Mouse (Mus musculus): ENCODE measurements at regions not wholly inside any gene's neighbourhood (a gene's known extent, or its start where the extent isn't known, plus 50 kb on each side); places are given as distances from the start of the nearest gene placed in this dataset.

GRCm38 (mm10) chr1:35713961-35714360 lies 354.2 kb upstream of the Hs6st1 start:
- H3K9me3 ChIP-seq (ENCODE audit: low read depth, low read length) = no peaks in the 10 kb centered on the region
- no peak for ATAC-seq (ENCODE audit: insufficient read depth)
- H3K27ac ChIP-seq (ENCODE audit: low read depth) = no peak overlapping the region
- no peaks in the 10 kb centered on the region for H3K4me1 ChIP-seq (ENCODE audit: insufficient read depth)
- DNase-seq = no peak
- no peaks in the 10 kb centered on the region for H3K36me3 ChIP-seq (ENCODE audit: insufficient read depth)
- H3K27me3 ChIP-seq (ENCODE audit: insufficient read depth, low read length) = no peaks in the 10 kb centered on the region
- no peak overlapping the region for H3K4me3 ChIP-seq (ENCODE audit: low read depth, low read length)
- H3K4me2 ChIP-seq = no peak overlapping the region
- TF ChIP-seq CTCF (IDR thresholded peaks at IDR 0.05; ENCODE audit: low read depth) = no peak
- H3K9ac ChIP-seq = no peak overlapping the region
- 68% methylated on average over 4 of the region's 4 CpGs for WGBS

GRCm38 (mm10) chr1:35715931-35716330 lies 352.3 kb upstream of the Hs6st1 start:
- WGBS = 52% methylated on average over 6 of the region's 6 CpGs

GRCm38 (mm10) chr1:35717166-35717565 lies 351.0 kb upstream of the Hs6st1 start:
- H3K27me3 ChIP-seq (ENCODE audit: insufficient read depth, low read length) = no peaks in the 10 kb centered on the region
- H3K9me3 ChIP-seq (ENCODE audit: low read depth, low read length) = no peaks in the 10 kb centered on the region
- no peak for DNase-seq
- H3K36me3 ChIP-seq (ENCODE audit: insufficient read depth) = no peaks in the 10 kb centered on the region
- H3K4me2 ChIP-seq = no peak overlapping the region
- no peak for TF ChIP-seq CTCF (IDR thresholded peaks at IDR 0.05; ENCODE audit: low read depth)
- no peak overlapping the region for H3K27ac ChIP-seq (ENCODE audit: low read depth)
- H3K4me3 ChIP-seq (ENCODE audit: low read depth, low read length) = no peak overlapping the region
- WGBS = 90% methylated on average over 2 of the region's 2 CpGs
- no peak overlapping the region for H3K9ac ChIP-seq
- no peaks in the 10 kb centered on the region for H3K4me1 ChIP-seq (ENCODE audit: insufficient read depth)
- no peak for ATAC-seq (ENCODE audit: insufficient read depth)

More at GRCm38 (mm10) chr1:35715931-35716330, 352.3 kb upstream of the Hs6st1 start:
- no peaks in the 10 kb centered on the region for H3K27me3 ChIP-seq (ENCODE audit: insufficient read depth, low read length)
- no peak for ATAC-seq (ENCODE audit: insufficient read depth)
- TF ChIP-seq CTCF (IDR thresholded peaks at IDR 0.05; ENCODE audit: low read depth) = peak; percentile 50
- DNase-seq = no peak
- H3K4me2 ChIP-seq = no peak overlapping the region
- no peaks in the 10 kb centered on the region for H3K36me3 ChIP-seq (ENCODE audit: insufficient read depth)
- no peaks in the 10 kb centered on the region for H3K4me1 ChIP-seq (ENCODE audit: insufficient read depth)
- H3K4me3 ChIP-seq (ENCODE audit: low read depth, low read length) = no peak overlapping the region
- H3K9ac ChIP-seq = no peak overlapping the region
- no peak overlapping the region for H3K27ac ChIP-seq (ENCODE audit: low read depth)
- H3K9me3 ChIP-seq (ENCODE audit: low read depth, low read length) = no peaks in the 10 kb centered on the region

- H3K9ac ChIP-seq = no peak overlapping the region
- no peak overlapping the region for H3K27ac ChIP-seq (ENCODE audit: low read depth)
- no peaks in the 10 kb centered on the region for H3K4me1 ChIP-seq (ENCODE audit: insufficient read depth)
- DNase-seq (no peak), ATAC-seq (ENCODE audit: insufficient read depth) (no peak)
- TF ChIP-seq CTCF (IDR thresholded peaks at IDR 0.05; ENCODE audit: low read depth) = no peak
- H3K4me2 ChIP-seq = no peak overlapping the region
- H3K36me3 ChIP-seq (ENCODE audit: insufficient read depth) = no peaks in the 10 kb centered on the region
- no peak overlapping the region for H3K4me3 ChIP-seq (ENCODE audit: low read depth, low read length)
- H3K27me3 ChIP-seq (ENCODE audit: insufficient read depth, low read length) = no peaks in the 10 kb centered on the region
- WGBS = 60% methylated on average over 2 of the region's 2 CpGs
- H3K9me3 ChIP-seq (ENCODE audit: low read depth, low read length) = no peaks in the 10 kb centered on the region
Measured at GRCm38 (mm10) chr1:35717659-35718058, 350.5 kb upstream of the Hs6st1 start.

GRCm38 (mm10) chr1:35720063-35720462 lies 348.1 kb upstream of the Hs6st1 start:
- H3K9me3 ChIP-seq (ENCODE audit: low read depth, low read length) = no peaks in the 10 kb centered on the region
- no peak overlapping the region for H3K9ac ChIP-seq
- no peak overlapping the region for H3K4me3 ChIP-seq (ENCODE audit: low read depth, low read length)
- H3K4me2 ChIP-seq = no peak overlapping the region
- H3K27me3 ChIP-seq (ENCODE audit: insufficient read depth, low read length) = no peaks in the 10 kb centered on the region
- ATAC-seq (ENCODE audit: insufficient read depth) = no peak
- no peak overlapping the region for H3K27ac ChIP-seq (ENCODE audit: low read depth)
- WGBS = 79% methylated on average over 3 of the region's 3 CpGs
- H3K36me3 ChIP-seq (ENCODE audit: insufficient read depth) = no peaks in the 10 kb centered on the region
- no peaks in the 10 kb centered on the region for H3K4me1 ChIP-seq (ENCODE audit: insufficient read depth)
- TF ChIP-seq CTCF (IDR thresholded peaks at IDR 0.05; ENCODE audit: low read depth) = no peak
- no peak for DNase-seq

GRCm38 (mm10) chr1:35724366-35724900 lies 343.8 kb upstream of the Hs6st1 start:
- DNase-seq (no peak), ATAC-seq (ENCODE audit: insufficient read depth) (no peak)
- no peaks in the 10 kb centered on the region for H3K36me3 ChIP-seq (ENCODE audit: insufficient read depth)
- no peaks in the 10 kb centered on the region for H3K9me3 ChIP-seq (ENCODE audit: low read depth, low read length)
- WGBS = 48% methylated on average over 3 of the region's 3 CpGs
- H3K9ac ChIP-seq = no peak overlapping the region
- TF ChIP-seq CTCF (IDR thresholded peaks at IDR 0.05; ENCODE audit: low read depth) = no peak
- H3K4me1 ChIP-seq (ENCODE audit: insufficient read depth) = no peaks in the 10 kb centered on the region
- H3K27me3 ChIP-seq (ENCODE audit: insufficient read depth, low read length) = no peaks in the 10 kb centered on the region
- H3K4me2 ChIP-seq = no peak overlapping the region
- H3K4me3 ChIP-seq (ENCODE audit: low read depth, low read length) = no peak overlapping the region
- H3K27ac ChIP-seq (ENCODE audit: low read depth) = no peak overlapping the region

- WGBS = 13% methylated on average over 1 of the region's 1 CpGs
- Histone ChIP-seq H3K9me3 (ENCODE audit: low read depth, low read length) (no peaks in the 10 kb centered on the region), H3K4me1 (ENCODE audit: insufficient read depth) (no peaks in the 10 kb centered on the region), H3K4me3 (ENCODE audit: low read depth, low read length) (no peak overlapping the region), H3K27ac (ENCODE audit: low read depth) (no peak overlapping the region), H3K4me2 (no peak overlapping the region), H3K9ac (no peak overlapping the region), H3K27me3 (ENCODE audit: insufficient read depth, low read length) (no peaks in the 10 kb centered on the region), H3K36me3 (ENCODE audit: insufficient read depth) (no peaks in the 10 kb centered on the region)
- DNase-seq = peak; percentile 79
- no peak for ATAC-seq (ENCODE audit: insufficient read depth)
- TF ChIP-seq CTCF (IDR thresholded peaks at IDR 0.05; ENCODE audit: low read depth) = peak; percentile 71
Measured at GRCm38 (mm10) chr1:35726596-35726995, 341.6 kb upstream of the Hs6st1 start.

Data from lung, embryonic 14.5 days (tissue).